Mouse (Mus musculus): ENCODE measurements at regions not wholly inside any gene's neighbourhood (a gene's known extent, or its start where the extent isn't known, plus 50 kb on each side); places are given as distances from the start of the nearest gene placed in this dataset.

DNA sequence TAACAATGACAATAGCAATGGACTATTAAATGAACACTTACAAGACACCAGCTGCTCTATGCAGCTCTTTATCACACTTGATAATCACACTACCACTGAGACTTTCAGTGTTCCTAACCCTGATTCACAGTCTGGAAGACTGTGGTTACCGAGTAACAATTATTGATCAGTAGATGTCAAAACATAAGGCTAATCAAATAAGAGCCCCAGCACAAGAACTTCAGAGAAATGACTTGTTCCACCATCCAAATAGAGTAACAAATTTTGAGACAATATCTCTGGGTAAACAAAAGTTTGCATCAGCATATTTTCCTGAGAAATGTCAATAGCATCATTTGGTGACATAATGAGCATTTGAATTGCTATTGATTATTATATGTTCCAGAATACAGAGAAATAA, 118.3 kb upstream of the Ccdc85a start:
- TF ChIP-seq MAFK (IDR thresholded peaks at IDR 0.05; ENCODE audit: insufficient read depth, low read depth, low read length), result no peak
- TF ChIP-seq ZC3H11A (IDR thresholded peaks at IDR 0.05; ENCODE audit: borderline replicate concordance, low read depth, low read length), result no peak
- TF ChIP-seq CHD2 (IDR thresholded peaks at IDR 0.05; ENCODE audit: low read depth, low read length), result no peak
- no peak for TF ChIP-seq HCFC1 (IDR thresholded peaks at IDR 0.05; ENCODE audit: borderline replicate concordance, insufficient read depth, low read length)
- TF ChIP-seq ZNF384 (IDR thresholded peaks at IDR 0.05; ENCODE audit: low read depth, low read length), result no peak

Data from ES-E14 (cell line).